In genomic region chr6:83738596-83738995, GRCm38 (mm10) we compare ENCODE assay signal across 16 mouse cellular contexts. TPM values are rescaled to one million over a fixed set of nuclear protein-coding genes. Genes with fewer than 3 reads are reported as not detected.
"Had no signal": no experiment of that assay in that cellular context is flagged by ENCODE, and none has a peak within 500 bp of the region (broad histone marks: within the 10 kb centered on the region; RNA-seq: fewer than 3 reads in every experiment).

No protein-coding gene starts in this region.

- H3K4me1 ChIP-seq: midbrain, embryonic 12.5 days; neural tube, embryonic 13.5 days had no signal

- H3K27ac ChIP-seq: layer of hippocampus, adult 2 months; limb, embryonic 15.5 days; liver, embryonic 12.5 days; midbrain, embryonic 12.5 days; neural tube, embryonic 13.5 days; stomach, postnatal 0 days had no signal

- DNase-seq: kidney, adult 18-20 months; kidney, postnatal 10 days; left cerebral cortex, postnatal 4 days; lung, postnatal 10 days; thymus, postnatal 4 days had no signal

- ATAC-seq: liver, embryonic 12.5 days; midbrain, embryonic 16.5 days had no signal

- H3K9me3 ChIP-seq: limb, embryonic 15.5 days; liver, embryonic 12.5 days had no signal

- H3K9ac ChIP-seq: limb, embryonic 15.5 days; liver, embryonic 12.5 days; midbrain, embryonic 12.5 days; neural tube, embryonic 13.5 days had no signal

- H3K4me2 ChIP-seq: limb, embryonic 15.5 days; liver, embryonic 12.5 days; midbrain, embryonic 12.5 days; neural tube, embryonic 13.5 days had no signal

- H3K36me3 ChIP-seq: limb, embryonic 15.5 days; liver, embryonic 12.5 days; midbrain, embryonic 12.5 days; neural tube, embryonic 13.5 days had no signal

- H3K4me3 ChIP-seq: layer of hippocampus, adult 2 months; limb, embryonic 15.5 days; liver, embryonic 12.5 days; midbrain, embryonic 12.5 days; neural tube, embryonic 13.5 days had no signal

RNA-seq across cellular contexts. Expression of gene Atp6v1b1, which starts 4.2 kb away (rescaled TPM):
- polyA plus RNA-seq: limb, embryonic 15.5 days; liver, embryonic 12.5 days; liver, embryonic 16.5 days; midbrain, embryonic 12.5 days; midbrain, embryonic 16.5 days; neural tube, embryonic 13.5 days had no signal

RNA-seq across cellular contexts. Expression of gene Ankrd53, which starts 23.8 kb away (rescaled TPM):
- total RNA-seq: layer of hippocampus, adult 2 months; layer of hippocampus, postnatal 10 days; left cerebral cortex, postnatal 10 days; left cerebral cortex, postnatal 4 days had no signal
- polyA plus RNA-seq: liver, embryonic 12.5 days; liver, embryonic 16.5 days; midbrain, embryonic 12.5 days; neural tube, embryonic 13.5 days; stomach, postnatal 0 days had no signal

RNA-seq across cellular contexts. Expression of gene Vax2, which starts 27.5 kb away (rescaled TPM):
- total RNA-seq: layer of hippocampus, adult 2 months; layer of hippocampus, postnatal 10 days; left cerebral cortex, postnatal 10 days; left cerebral cortex, postnatal 4 days had no signal
- polyA plus RNA-seq: kidney, embryonic 14.5 days; liver, embryonic 12.5 days; liver, embryonic 16.5 days; midbrain, embryonic 16.5 days; stomach, postnatal 0 days had no signal
